Mouse (Mus musculus) hindbrain, embryonic 15.5 days (tissue): ENCODE results near the gene Gm21188. TPM values are rescaled to one million over a fixed set of nuclear protein-coding genes. Genes with fewer than 3 reads are reported as not detected.
"Not testable (repeated sequence)": the region's sequence is repeated elsewhere in the genome, so short reads cannot be mapped to it uniquely, and the experiment has no call there.

ENCODE experiments used
- ATAC-seq: fragments of 200-750 bp; cut with Nextera tagmentation; 2 replicates; pipeline ENCODE4 v1.8.0; 2017; ENCODE audit warnings: low read depth, moderate number of reproducible peaks, moderate TSS enrichment; ENCODE audit not compliant: low FRiP score
- H3K27ac ChIP-seq: fragments of 300-500 bp; sonication (generic); replicated peaks from 2 replicates; pipeline ENCODE4 v1.5.1; 2015; ENCODE audit warnings: mild to moderate bottlenecking, inconsistent platforms
- H3K27me3 ChIP-seq: fragments of 300-500 bp; sonication (generic); 2 replicates; pipeline ENCODE4 v1.6.1; 2015; ENCODE audit warnings: control low read depth, inconsistent platforms
- H3K36me3 ChIP-seq: fragments of 300-500 bp; sonication (generic); 2 replicates; pipeline ENCODE4 v1.6.1; 2015; ENCODE audit warnings: control low read depth, inconsistent platforms
- H3K4me1 ChIP-seq: fragments of 300-500 bp; sonication (generic); replicated peaks from 2 replicates; pipeline ENCODE4 v1.6.1; 2015; ENCODE audit warnings: control low read depth, inconsistent platforms
- H3K4me2 ChIP-seq: fragments of 300-500 bp; sonication (generic); 2 replicates; pipeline ENCODE4 v1.6.1; 2015; ENCODE audit warnings: moderate library complexity, mild to moderate bottlenecking, inconsistent platforms
- H3K4me3 ChIP-seq: fragments of 300-500 bp; sonication (generic); 2 replicates; pipeline ENCODE4 v1.5.1; 2015; ENCODE audit warnings: mild to moderate bottlenecking, inconsistent platforms
- H3K9ac ChIP-seq: fragments of 300-500 bp; sonication (generic); 2 replicates; pipeline ENCODE4 v1.6.1; 2015; ENCODE audit warnings: inconsistent platforms
- H3K9me3 ChIP-seq: fragments of 300-500 bp; sonication (generic); 2 replicates; pipeline ENCODE4 v1.6.1; 2016; ENCODE audit warnings: control low read depth, inconsistent platforms
- WGBS: fragments of 180-500 bp; shearing (Covaris S2); methylation state at CpG from one replicate; pipeline ENCODE4 v1.1.7; 2015; 5-methylcytosine and 5-hydroxymethylcytosine counted together
- polyA plus RNA-seq: library from polyadenylated mRNA; unstranded; fragments of >200 nt; fragmentation: Nextera tagmentation; extraction: Ambion mirVana; gene quantifications from 2 replicates; pipeline ENCODE4 v1.2.1, GENCODE M21; 2015

Gm21188 gene
- polyA plus RNA-seq, 1 experiment from 2014 or later, result not detected

DNA sequence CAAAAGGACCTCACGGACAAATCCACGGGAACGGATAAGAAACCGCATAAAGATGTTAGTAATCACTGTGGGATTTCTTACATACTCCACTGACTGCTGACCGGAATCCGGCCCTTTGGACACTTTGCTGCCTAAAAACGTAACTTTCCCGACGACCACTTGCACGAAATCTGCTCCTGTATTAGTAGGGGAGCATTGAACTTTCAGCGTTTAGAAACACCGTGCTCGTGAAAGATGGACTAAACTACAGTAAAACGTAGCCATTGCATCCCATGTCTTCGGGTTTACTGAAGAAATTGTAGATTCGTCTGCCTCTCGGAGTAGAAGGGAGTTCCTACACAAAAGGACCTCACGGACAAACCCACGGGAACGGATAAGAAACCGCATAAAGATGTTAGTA is 27.0 kb downstream of the Gm21188 start:
- H3K4me2 ChIP-seq, H3K4me3 ChIP-seq, H3K9ac ChIP-seq, H3K9me3 ChIP-seq, H3K36me3 ChIP-seq, ATAC-seq, H3K4me1 ChIP-seq, H3K27ac ChIP-seq: not testable (repeated sequence)
- 2% methylated on average over 21 of the region's 21 CpGs for WGBS
- peaks cover 21% of the 10 kb centered on the region for H3K27me3 ChIP-seq

DNA sequence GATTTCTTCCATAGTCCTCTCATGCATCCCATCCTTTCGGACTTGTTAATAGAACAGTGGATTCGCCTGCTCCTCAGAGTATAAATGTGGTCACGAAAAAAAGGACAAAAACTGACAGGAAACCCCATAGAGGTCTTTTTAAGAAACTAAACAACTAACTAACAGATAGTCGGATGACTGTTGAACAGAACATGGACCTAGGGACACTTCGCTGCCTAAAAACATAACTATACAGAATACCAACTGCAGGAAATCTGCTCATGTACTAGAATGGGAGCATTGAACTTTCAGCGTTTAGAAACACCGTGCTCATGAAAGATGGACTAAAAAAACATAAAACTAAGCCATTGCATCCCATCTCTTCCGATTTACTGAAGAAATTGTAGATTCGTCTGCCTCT is 27.4 kb downstream of the Gm21188 start:
- H3K9me3 ChIP-seq, H3K9ac ChIP-seq, H3K36me3 ChIP-seq, H3K27ac ChIP-seq, ATAC-seq, H3K4me2 ChIP-seq, H3K4me3 ChIP-seq, H3K4me1 ChIP-seq: not testable (repeated sequence)
- peaks cover 21% of the 10 kb centered on the region for H3K27me3 ChIP-seq
- WGBS, result 10% methylated on average over 9 of the region's 9 CpGs

DNA sequence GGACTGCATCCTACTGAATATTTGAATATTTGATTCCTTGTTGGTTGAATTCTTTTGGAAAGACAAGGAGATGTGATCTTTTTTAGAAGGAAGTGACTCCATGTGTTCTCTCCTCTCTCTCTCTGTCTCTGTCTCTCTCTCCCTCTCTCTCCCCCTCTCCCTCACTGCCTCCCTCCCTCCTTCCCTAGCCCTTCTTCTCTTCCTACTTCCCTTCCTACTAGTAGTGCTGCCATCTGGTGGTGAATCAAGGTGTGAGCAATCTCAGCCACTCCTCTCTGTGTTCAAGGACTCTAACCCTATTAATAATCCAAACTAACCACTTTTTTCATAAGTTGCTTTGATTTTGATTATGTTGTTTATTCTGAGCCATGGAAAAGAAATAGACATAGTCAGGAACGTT is 30.5 kb downstream of the Gm21188 start:
- H3K9ac ChIP-seq, H3K4me3 ChIP-seq, H3K4me1 ChIP-seq, H3K36me3 ChIP-seq, H3K9me3 ChIP-seq, H3K4me2 ChIP-seq, ATAC-seq, H3K27ac ChIP-seq: not testable (repeated sequence)
- WGBS, result no CpG with 5 or more reads among the region's 1 CpGs
- peaks cover 24% of the 10 kb centered on the region for H3K27me3 ChIP-seq

DNA sequence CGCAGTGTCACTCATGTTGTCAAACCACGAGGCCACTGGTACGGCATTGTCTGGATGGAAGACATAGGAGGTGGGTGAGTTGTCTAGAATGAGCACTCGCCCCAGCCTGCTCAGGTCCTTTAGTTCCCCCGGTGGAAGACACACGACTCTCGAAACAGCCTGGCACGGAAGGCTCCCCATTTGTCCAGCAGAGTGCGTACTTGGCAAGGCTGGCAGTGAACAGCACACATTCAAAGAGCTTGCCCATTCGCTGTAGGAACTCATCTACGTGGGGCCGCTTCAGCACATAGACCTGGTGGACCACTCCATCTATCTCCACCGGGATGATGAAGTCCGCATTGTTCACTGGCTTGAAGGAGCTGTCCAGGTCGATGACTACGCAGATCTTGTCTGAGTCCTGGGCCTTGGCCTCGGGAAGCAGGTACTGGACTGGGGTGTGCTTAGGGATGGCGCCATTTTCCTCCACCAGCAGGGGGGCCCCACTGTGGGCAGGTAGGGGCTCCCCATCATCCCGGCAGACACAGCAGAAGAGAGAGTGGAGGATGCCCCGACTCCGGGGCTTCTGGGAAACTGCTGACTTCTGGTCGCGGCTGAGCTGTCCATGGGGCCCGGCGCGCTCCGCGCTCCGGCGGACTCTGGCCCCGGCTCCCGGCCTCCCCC is 36.5 kb downstream of the Gm21188 start:
- H3K9me3 ChIP-seq, H3K36me3 ChIP-seq, H3K27me3 ChIP-seq, H3K27ac ChIP-seq, H3K4me1 ChIP-seq, ATAC-seq, H3K4me3 ChIP-seq, H3K4me2 ChIP-seq, H3K9ac ChIP-seq: not testable (repeated sequence)
- under 1% methylated on average over 7 of the region's 32 CpGs for WGBS

DNA sequence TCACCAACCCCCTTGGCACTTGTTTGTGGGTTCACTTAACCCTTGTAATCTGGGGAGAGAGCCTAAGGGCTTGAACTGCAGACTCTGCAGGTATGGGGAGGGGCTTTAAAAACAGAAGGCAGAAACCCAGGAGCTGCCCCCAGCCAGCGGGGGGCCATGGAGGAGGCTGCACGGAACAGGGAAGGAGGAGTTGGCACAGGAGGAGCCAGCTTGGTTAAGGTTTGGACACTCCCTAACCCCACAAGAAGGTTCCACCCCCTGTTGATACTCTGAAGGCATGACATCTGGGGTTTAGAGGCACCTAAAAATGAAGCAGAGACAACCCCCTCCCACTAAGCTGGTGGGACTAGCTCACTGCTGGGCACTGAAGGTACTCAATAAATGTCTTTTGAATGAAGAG is 38.0 kb downstream of the Gm21188 start:
- WGBS, result no CpG with 5 or more reads among the region's 2 CpGs

DNA sequence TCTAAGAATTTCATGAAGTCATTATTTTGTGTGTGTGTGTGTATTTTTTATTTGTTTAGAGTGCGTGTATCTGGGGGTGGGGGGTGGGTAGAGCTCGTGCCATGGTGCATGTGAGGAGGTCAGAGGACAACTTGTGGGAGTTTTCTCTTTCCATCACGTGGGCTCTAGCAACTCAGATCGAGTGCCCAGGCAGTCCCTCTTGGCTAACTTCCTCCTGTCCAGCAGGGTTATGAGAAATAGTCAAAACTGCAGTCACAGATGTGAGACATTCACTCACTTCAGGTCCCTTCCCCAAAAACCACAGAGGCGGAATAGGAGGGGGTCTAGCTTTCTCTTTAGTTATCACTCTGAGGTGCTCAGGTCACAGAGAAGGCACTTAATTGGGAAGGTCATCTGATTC is 38.5 kb downstream of the Gm21188 start:
- H3K36me3 ChIP-seq, H3K9ac ChIP-seq, H3K27me3 ChIP-seq, H3K4me2 ChIP-seq, H3K4me1 ChIP-seq, H3K9me3 ChIP-seq, H3K27ac ChIP-seq, H3K4me3 ChIP-seq, ATAC-seq: not testable (repeated sequence)
- WGBS, result no CpG with 5 or more reads among the region's 5 CpGs

More for the DNA sequence above, 38.0 kb downstream of the Gm21188 start:
- H3K9me3 ChIP-seq, H3K27ac ChIP-seq, H3K9ac ChIP-seq, H3K4me3 ChIP-seq, H3K27me3 ChIP-seq, H3K4me1 ChIP-seq, H3K4me2 ChIP-seq, H3K36me3 ChIP-seq, ATAC-seq: not testable (repeated sequence)

DNA sequence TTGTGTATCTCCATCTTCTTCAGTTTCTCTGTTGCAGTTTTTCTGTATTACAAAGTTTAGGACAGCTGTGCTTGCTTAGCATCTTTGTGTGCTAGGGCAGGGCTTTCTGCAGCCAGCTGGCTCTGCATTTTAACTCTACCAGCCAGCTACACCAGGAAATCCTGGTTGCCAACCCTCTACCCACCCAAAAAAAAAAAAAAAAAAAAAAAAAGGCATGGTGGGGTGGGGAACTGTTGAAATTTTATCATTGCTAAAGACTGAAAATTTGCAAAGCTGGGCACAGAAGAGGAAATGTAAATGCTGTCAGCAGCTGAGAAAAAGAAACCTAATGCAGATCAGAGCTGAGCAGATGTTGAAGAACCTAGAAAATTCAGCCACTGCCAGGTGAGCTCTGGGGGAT is 41.9 kb downstream of the Gm21188 start:
- H3K4me3 ChIP-seq, ATAC-seq, H3K4me1 ChIP-seq, H3K9me3 ChIP-seq, H3K9ac ChIP-seq, H3K27ac ChIP-seq, H3K36me3 ChIP-seq, H3K27me3 ChIP-seq, H3K4me2 ChIP-seq: not testable (repeated sequence)

DNA sequence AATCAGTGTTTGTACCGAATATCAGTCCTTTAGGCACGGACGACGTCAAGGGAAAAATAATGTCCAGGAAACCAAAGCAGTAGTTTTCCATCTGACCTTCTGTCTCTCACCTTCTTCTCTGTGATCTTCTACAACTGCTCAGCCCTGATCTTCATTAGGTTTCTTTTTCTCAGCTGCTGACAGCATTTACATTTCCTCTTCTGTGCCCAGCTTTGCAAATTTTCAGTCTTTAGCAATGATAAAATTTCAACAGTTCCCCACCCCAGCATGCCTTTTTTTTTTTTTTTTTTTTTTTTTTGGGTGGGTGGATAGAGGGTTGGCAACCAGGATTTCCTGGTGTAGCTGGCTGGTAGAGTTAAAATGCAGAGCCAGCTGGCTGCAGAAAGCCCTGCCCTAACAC is 52.8 kb downstream of the Gm21188 start:
- H3K4me2 ChIP-seq, H3K27me3 ChIP-seq, H3K27ac ChIP-seq, H3K4me3 ChIP-seq, H3K9me3 ChIP-seq, H3K4me1 ChIP-seq, H3K36me3 ChIP-seq, H3K9ac ChIP-seq, ATAC-seq: not testable (repeated sequence)
- no CpG with 5 or more reads among the region's 4 CpGs for WGBS

DNA sequence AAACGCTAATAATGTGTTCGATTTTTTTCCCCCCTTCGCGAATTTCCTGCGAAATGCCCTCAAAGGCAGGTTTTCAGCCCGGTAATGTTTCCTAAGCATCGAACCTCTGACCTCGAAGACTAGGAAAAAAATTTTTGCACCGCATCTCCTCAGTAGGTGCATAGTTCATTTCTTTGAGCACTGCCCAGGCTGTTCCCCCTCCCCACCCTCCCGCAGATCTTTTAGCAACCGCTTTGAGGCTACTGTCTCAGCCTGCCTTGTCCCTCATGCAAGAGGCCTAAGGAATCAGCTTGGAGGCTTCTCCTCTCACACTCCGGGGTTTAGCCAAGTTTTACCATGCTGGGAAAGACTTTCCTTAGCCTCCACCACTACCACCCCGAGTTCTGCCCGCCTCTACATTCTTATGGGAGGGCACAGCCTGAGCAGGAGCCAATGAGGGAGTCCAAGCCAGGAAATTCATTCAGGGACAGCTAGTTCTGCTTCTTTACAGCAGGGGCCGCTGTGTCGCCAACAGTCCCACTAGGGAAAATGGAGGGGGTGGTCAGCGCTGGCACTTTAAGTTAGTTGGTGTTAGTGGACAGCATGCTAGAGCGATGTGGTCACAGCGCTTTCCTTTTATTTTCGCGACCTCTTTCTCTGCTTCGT is 53.4 kb downstream of the Gm21188 start:
- peak; percentile 34; the same call in 1 of the 2 replicates for ATAC-seq
- no CpG with 5 or more reads among the region's 22 CpGs for WGBS
- H3K9ac ChIP-seq, result not testable (repeated sequence)

DNA sequence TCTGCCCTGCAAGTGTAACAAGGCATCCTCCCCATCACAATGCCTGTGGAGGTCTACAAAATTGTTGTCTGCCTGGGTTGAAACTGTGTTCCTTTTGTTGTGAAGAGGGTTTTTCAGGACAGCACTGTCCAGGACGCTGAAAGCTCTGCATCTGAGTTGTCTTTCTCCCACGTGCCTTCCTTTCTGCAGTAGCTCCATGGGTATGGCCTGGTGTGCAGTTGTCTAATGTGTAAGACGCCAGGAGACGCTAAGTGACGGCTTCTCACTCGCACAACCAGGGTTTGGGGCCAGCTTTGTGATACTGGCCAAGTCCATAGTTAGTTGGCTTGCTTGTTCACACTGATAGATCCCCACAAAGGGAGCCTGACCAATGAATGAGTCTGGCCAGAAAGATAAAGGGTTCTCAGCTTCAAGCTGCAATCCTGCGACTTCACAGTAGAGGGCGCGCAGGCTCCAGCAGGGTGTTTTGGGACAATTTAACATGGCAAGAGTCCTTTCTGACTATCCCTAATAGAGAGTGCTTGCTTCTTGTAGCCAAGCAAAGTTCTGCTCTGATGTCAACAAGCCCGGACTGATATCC is 60.0 kb downstream of the Gm21188 start:
- not testable (repeated sequence) for H3K4me2 ChIP-seq, H3K4me3 ChIP-seq, H3K9ac ChIP-seq, H3K27me3 ChIP-seq, H3K36me3 ChIP-seq, H3K27ac ChIP-seq, H3K4me1 ChIP-seq, ATAC-seq, H3K9me3 ChIP-seq
- no CpG with 5 or more reads among the region's 10 CpGs for WGBS

More for the DNA sequence above, 53.4 kb downstream of the Gm21188 start:
- H3K4me2 ChIP-seq, H3K9me3 ChIP-seq, H3K36me3 ChIP-seq, H3K27ac ChIP-seq, H3K4me3 ChIP-seq, H3K4me1 ChIP-seq, H3K27me3 ChIP-seq: not testable (repeated sequence)

DNA sequence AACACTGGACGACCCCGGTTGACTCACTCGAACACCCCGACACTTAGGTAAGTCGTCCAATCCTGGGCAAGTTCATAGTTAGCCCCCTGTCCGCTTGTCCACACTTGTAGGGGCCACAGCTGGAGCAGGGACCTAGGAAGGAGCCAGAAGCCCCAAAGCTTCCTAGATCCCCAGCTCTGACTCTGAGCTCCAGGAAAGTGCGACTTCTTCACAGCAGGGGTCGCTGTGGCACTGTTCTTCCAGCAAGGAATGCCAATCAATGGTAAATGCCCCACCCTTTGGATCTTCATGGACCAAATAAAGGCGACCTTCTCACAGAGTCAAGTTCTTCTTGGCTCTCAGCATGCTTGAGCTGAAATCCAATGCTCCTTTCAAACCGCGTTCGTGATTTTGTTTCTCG is 60.7 kb downstream of the Gm21188 start:
- not testable (repeated sequence) for H3K9ac ChIP-seq, H3K9me3 ChIP-seq, H3K27ac ChIP-seq, H3K4me1 ChIP-seq, H3K27me3 ChIP-seq, H3K4me3 ChIP-seq, H3K4me2 ChIP-seq, H3K36me3 ChIP-seq
- peak; percentile 38; the same call in 1 of the 2 replicates for ATAC-seq
- no CpG with 5 or more reads among the region's 13 CpGs for WGBS
